Mouse (Mus musculus) cerebellum, adult 18-20 months (tissue): ENCODE results near the gene Galnt9.

Experiments used
- DNase-seq, 2 experiments: peaks; one replicate each; pipeline ENCODE4 v3.0.0; 2021

The Galnt9 gene

GRCm38 (mm10) chr5:110595341-110595740 is 51.2 kb downstream of the Galnt9 start:
- no peak for DNase-seq

- DNase-seq: peak; percentile 35 to 44
Measured at GRCm38 (mm10) chr5:110596086-110596780, 52.1 kb downstream of the Galnt9 start.

DNA sequence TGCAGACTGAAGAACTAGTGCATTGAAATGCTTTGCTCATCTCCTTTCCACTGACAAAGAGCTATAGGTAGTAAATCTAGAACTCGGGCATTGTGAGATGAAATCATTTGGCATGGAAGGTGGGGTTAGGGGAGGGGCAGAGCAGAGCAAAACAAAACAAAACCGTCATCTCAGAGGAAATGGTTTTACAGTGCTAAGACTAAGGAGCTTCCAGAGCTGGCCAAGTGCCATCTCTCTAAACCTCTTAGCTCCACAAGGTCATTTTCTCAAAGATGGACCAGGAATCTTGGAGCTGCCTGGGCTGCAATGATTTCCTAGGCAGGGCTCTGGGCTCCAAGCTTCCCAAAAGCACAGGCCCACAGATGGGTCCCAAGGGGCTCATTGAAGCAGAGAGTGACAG is 53.3 kb downstream of the Galnt9 start:
- no peak for DNase-seq

GRCm38 (mm10) chr5:110598298-110599095 is 54.3 kb downstream of the Galnt9 start:
- no peak for DNase-seq

DNA sequence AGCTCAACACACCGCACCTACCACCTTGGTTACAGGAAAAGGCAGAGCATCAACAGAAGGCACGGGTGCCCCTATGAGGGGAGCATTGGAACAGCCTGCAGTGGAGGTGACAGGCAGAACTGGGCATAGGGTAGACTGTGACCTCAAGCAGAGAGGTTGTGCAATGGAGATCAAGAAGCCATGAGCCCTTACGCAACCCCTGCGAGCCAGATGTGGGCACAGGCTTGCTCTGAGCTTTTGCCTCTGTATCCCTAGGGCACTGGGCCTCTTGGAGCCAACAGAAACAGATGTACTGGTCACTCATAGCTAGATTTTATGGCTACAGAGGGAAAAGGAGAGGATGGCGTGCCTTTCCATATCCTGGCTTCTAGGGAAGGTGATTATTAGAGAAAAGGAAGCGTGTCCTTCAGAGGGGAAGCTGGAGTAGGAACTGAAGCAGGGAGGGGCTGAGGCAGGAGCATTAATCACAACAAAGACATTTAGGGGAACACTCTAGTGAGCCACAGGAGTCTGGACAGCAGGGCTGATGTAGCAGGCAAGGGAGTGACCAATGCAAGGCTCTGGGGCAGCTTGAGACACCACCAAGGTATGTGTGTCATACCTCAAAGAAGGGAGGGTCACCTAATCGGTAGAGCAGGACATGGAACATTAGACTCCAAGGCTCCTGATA is 59.0 kb downstream of the Galnt9 start:
- no peak for DNase-seq

- no peak for DNase-seq
Measured at GRCm38 (mm10) chr5:110604311-110604710, 60.2 kb downstream of the Galnt9 start.

- no peak for DNase-seq
Measured at GRCm38 (mm10) chr5:110605531-110606221, 61.5 kb downstream of the Galnt9 start.

DNA sequence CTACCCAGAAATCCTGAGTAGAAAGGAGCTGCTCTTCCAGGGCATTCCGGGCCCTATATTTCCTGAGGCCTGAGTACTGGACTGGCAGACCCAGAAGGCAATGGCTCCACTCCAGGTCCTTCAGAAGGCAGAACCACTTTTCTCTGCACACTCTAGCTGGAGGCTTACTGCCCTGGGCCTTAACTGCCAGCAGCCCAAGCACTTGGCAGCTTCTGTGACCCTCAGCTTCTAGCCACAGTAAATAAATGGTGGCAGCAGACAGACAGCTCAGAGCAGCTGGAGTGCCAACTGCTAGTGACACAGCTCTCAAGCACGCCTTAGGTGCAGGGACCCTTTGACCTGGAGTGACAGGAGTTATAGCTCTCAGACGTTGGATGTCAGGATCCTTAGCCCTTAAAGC is 63.6 kb downstream of the Galnt9 start:
- DNase-seq: no peak

DNA sequence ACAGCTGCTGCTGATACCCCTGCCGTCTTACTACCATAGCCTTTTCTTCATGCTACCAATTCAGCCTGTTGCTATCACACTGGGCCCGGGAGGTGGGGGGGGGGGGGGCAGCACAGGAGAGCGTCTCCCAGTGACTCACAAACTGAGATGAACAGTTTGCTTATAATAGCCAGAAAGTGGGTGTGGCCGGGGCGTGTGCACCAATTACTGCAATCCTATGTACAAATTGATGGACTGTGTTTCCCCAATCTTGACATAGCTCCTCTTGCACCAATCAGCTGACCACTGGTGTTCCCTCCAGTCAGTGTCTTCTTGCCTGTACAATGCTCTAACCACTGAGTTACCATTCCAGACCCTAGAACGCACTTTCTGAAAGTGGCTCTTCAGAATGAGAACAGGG is 64.2 kb downstream of the Galnt9 start:
- DNase-seq: no peak

DNA sequence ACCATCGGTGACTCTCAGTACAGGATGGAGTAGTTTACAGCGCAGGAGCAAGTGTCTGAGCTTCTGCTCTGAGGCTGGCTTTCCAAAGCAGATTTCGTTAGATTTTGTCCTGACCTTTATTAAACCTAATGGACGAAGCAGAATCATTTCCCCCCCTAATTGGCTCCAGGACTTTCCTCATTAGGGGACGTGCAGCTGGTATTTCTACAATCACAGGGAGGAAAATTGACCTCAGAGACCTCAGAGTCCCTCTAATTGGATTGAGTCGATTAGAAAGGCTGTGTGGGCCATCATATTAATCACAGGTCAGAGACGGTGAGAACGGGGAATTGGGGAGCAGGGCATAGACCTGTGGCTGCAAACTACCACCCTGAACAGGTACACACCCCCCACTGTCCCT is 64.8 kb downstream of the Galnt9 start:
- no peak for DNase-seq

DNA sequence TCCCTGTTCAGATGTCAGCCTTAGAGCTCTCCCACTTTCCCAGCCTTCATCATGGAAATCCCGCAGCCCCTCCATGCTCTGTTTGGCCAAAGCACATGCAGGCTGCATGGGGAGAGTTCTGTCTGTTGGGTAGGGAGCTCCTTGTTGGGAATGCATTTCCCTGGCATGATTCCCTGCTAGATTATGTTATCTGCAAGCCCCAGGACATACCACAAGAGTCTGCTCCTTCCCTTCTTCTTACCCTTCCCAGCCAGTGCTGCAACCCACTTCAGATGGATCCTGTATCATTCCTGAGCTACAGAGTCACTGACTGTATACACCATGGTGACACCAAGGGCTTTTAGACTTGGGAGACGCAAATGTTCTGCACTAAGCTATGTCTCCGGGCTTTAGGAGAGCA is 65.3 kb downstream of the Galnt9 start:
- no peak for DNase-seq

- peak; percentile 43 to 44 for DNase-seq
Measured at GRCm38 (mm10) chr5:110609868-110610267, 65.7 kb downstream of the Galnt9 start.

DNA sequence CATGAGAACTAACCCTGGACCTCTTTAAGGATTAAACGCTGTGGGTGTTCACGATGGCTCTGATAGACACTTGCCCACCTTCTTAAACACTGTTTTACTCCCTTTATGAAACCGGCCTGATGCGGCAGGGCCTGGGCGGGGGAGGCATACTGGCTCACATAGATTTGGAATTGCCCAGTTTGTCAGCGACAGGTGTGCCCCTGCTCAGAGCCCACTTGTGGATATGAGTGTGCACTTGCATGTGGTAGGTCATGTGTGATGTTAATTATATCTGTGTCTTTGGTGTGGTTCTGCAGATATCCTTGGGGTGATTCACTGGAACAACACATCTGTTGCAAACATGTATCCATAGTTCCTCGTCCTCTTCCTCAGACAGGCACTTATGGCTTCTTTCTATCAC is 66.3 kb downstream of the Galnt9 start:
- DNase-seq: no peak

- DNase-seq: peak; percentile 43 to 53
Measured at GRCm38 (mm10) chr5:110611435-110612158, 67.4 kb downstream of the Galnt9 start.

GRCm38 (mm10) chr5:110619226-110619625 is 75.1 kb downstream of the Galnt9 start:
- DNase-seq: no peak

- DNase-seq: no peak
Measured at GRCm38 (mm10) chr5:110624319-110624718, 80.2 kb downstream of the Galnt9 start.

- no peak for DNase-seq
Measured at GRCm38 (mm10) chr5:110627351-110627750, 83.2 kb downstream of the Galnt9 start.

GRCm38 (mm10) chr5:110628156-110628555 is 84.0 kb downstream of the Galnt9 start:
- DNase-seq: peak; percentile 33 to 53

DNA sequence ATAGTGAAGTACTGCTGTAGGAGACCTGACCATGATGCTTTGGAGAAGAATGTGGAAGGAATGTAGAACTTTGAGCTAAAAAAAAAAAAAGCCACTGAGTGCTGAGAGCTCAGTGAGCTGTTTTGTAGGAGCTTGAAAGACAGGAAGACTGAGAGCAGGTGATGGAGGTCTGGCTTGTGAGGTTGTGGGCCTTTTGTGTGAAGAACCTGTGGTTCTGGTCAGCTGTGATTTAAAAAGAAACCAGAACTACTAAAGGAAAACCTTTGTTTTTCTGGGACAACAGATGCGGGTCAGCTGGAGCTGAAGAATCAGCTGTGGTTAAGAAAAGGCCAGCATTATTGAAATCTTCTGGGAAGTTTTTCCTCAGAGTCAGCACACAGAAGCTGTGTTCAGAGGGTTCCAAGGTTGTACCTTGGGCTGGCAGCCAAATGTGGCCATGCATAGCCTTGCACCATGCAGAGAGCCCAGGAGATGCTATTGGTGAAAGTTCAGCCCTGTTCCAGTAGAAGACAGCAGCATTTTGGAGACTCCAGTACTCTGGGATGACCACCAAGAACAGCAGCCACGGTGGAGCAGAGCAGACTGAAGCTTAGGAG is 85.5 kb downstream of the Galnt9 start:
- peak; percentile 44 to 53 for DNase-seq

DNA sequence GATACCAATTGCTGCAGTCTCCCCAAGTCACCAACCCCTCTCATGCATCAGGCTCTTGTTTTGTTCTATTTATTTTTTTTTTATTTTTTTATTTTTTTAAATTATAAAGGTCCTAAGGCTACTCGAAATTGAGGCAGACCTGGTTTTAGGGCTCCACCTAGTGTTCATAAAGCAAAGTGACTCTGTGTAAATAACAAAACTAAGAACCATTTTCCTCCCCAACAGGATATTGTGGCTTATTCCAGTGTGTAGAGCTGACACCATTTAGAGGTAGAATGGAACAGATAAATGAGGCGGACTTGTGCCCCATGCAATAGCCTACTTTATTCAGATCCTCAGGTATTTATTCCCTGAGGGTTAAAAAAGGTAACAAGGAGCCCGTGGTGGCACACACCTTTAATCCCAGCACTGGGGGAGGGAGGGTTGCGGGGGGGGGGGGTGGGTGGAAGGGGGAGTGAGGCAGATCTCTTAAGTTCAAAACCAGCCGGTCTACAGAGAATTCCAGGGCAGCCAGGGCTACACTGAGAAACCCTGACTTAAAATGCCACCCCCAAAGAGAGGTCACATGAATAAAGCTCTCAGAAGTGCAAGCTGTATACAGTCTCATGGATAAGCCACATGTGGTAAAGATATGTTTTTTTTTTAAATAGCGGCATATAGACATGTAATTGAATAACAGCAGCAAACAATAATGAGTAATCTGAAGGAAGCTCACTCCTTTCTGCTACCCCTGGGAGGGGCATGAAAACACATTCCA is 92.0 kb downstream of the Galnt9 start:
- peak in 1 of 2 experiments; percentile 33 for DNase-seq
